Mouse (Mus musculus) limb, embryonic 14.5 days (tissue): ENCODE results near the gene Lef1. TPM values are rescaled to one million over a fixed set of nuclear protein-coding genes. Genes with fewer than 3 reads are reported as not detected.

ENCODE experiments used
- ATAC-seq: fragments of 200-750 bp; cut with Nextera tagmentation; 2 replicates; pipeline ENCODE4 v1.8.0; 2017; ENCODE audit warnings: low read depth, moderate number of reproducible peaks, moderate TSS enrichment; ENCODE audit not compliant: low FRiP score
- DNase-seq: peaks from one replicate; pipeline ENCODE4 v3.0.0-alpha.2; 2015; ENCODE audit warnings: low spot score
- H3K27ac ChIP-seq: fragments of 300-500 bp; sonication (generic); replicated peaks from 2 replicates; pipeline ENCODE4 v1.5.1; 2014; ENCODE audit warnings: low read depth, mild to moderate bottlenecking, low read length, moderate library complexity, mixed read lengths
- H3K27me3 ChIP-seq: fragments of 300-500 bp; sonication (generic); 2 replicates; pipeline ENCODE4 v1.6.1; 2014; ENCODE audit warnings: low read length, mixed read lengths; ENCODE audit not compliant: control insufficient read depth, insufficient read depth
- H3K36me3 ChIP-seq: fragments of 300-500 bp; sonication (generic); 2 replicates; pipeline ENCODE4 v1.6.1; 2014; ENCODE audit warnings: mild to moderate bottlenecking, low read length, moderate library complexity, mixed read lengths; ENCODE audit not compliant: control insufficient read depth, insufficient read depth
- H3K4me1 ChIP-seq: fragments of 300-500 bp; sonication (generic); 2 replicates; pipeline ENCODE4 v1.6.1; 2014; ENCODE audit warnings: antibody characterized with exemption, low read length, mixed read lengths; ENCODE audit not compliant: control insufficient read depth, insufficient read depth
- H3K4me2 ChIP-seq: fragments of 300-500 bp; sonication (generic); replicated peaks from 2 replicates; pipeline ENCODE4 v1.6.1; 2014; ENCODE audit warnings: low read depth, mild to moderate bottlenecking, low read length, moderate library complexity; ENCODE audit not compliant: severe bottlenecking
- H3K4me3 ChIP-seq: fragments of 300-500 bp; sonication (generic); replicated peaks from 2 replicates; pipeline ENCODE4 v1.5.1; 2014; ENCODE audit warnings: low read length
- H3K9ac ChIP-seq: fragments of 300-500 bp; sonication (generic); 2 replicates; pipeline ENCODE4 v1.6.1; 2014; ENCODE audit warnings: mild to moderate bottlenecking, low read depth, low read length, moderate library complexity; ENCODE audit not compliant: severe bottlenecking
- H3K9me3 ChIP-seq: fragments of 300-500 bp; sonication (generic); 2 replicates; pipeline ENCODE4 v1.6.1; 2016; ENCODE audit warnings: low read length; ENCODE audit not compliant: control insufficient read depth
- POLR2A ChIP-seq: fragments of 200-500 bp; IDR thresholded peaks from 2 replicates; pipeline ENCODE4 v1.8.0; 2012; ENCODE audit warnings: inconsistent platforms, mild to moderate bottlenecking, moderate library complexity, borderline replicate concordance; ENCODE audit not compliant: insufficient read depth, insufficient read length; ENCODE audit errors: extremely low read depth
- WGBS: fragments of 180-500 bp; shearing (Covaris S2); extraction: QIAGEN DNeasy Blood & Tissue Kit; methylation state at CpG from one replicate; pipeline ENCODE4 v1.1.7; 2014; 5-methylcytosine and 5-hydroxymethylcytosine counted together
- polyA plus RNA-seq, 2 experiments: library from polyadenylated mRNA; depleted of rRNA in 1 of 2; stranded (reverse) in 1 of 2; unstranded in 1 of 2; fragments of >200 nt; fragmentation: Nextera tagmentation in 1 of 2; extraction: Ambion mirVana in 1 of 2; gene quantifications; 2 replicates each; pipeline versions ENCODE4 v1.2.1 to v1.2.3; 2012 to 2014

Lef1 gene
- polyA plus RNA-seq, 2 experiments: 30.8 to 39.9 TPM

GRCm38 (mm10) chr3:131096105-131096504 lies 14.2 kb upstream of the Lef1 start:
- no peaks in the 10 kb centered on the region for H3K4me1 ChIP-seq
- 86% methylated on average over 4 of the region's 4 CpGs for WGBS
- ATAC-seq (no peak), DNase-seq (no peak)
- no peak overlapping the region for H3K4me3 ChIP-seq
- H3K27ac ChIP-seq: no peak overlapping the region
- TF ChIP-seq POLR2A: no peak
- H3K9me3 ChIP-seq: no peaks in the 10 kb centered on the region
- H3K27me3 ChIP-seq: no peaks in the 10 kb centered on the region
- no peak overlapping the region for H3K4me2 ChIP-seq
- no peaks in the 10 kb centered on the region for H3K36me3 ChIP-seq
- H3K9ac ChIP-seq: no peak overlapping the region

GRCm38 (mm10) chr3:131102191-131102774 lies 8.0 kb upstream of the Lef1 start:
- Histone ChIP-seq H3K9ac (no peak overlapping the region), H3K36me3 (no peaks in the 10 kb centered on the region), H3K4me1 (peaks cover 9% of the 10 kb centered on the region), H3K4me2 (no peak overlapping the region), H3K27me3 (peaks cover 11% of the 10 kb centered on the region; the same call in 1 of the 2 replicates), H3K27ac (no peak overlapping the region), H3K4me3 (no peak overlapping the region), H3K9me3 (no peaks in the 10 kb centered on the region)
- ATAC-seq: no peak
- DNase-seq: no peak
- no peak for TF ChIP-seq POLR2A
- 24% methylated on average over 13 of the region's 13 CpGs for WGBS

- Histone ChIP-seq H3K4me2 (peak overlapping the region; percentile 91), H3K9me3 (no peaks in the 10 kb centered on the region), H3K36me3 (no peaks in the 10 kb centered on the region), H3K27ac (no peak overlapping the region), H3K4me1 (peaks cover 24% of the 10 kb centered on the region), H3K27me3 (peaks cover 38% of the 10 kb centered on the region; the same call in 1 of the 2 replicates), H3K4me3 (peak overlapping the region; percentile 42; the same call in 1 of the 2 replicates), H3K9ac (no peak overlapping the region)
- ATAC-seq (no peak), DNase-seq (no peak)
- WGBS: 30% methylated on average over 8 of the region's 8 CpGs
- TF ChIP-seq POLR2A: no peak
Observed at GRCm38 (mm10) chr3:131105362-131105761, 4.9 kb upstream of the Lef1 start.

GRCm38 (mm10) chr3:131105940-131106401 lies 4.3 kb upstream of the Lef1 start:
- Histone ChIP-seq H3K4me3 (peak overlapping the region; percentile 42), H3K9ac (peak overlapping the region; percentile 47), H3K36me3 (no peaks in the 10 kb centered on the region), H3K27me3 (peaks cover 38% of the 10 kb centered on the region; the same call in 1 of the 2 replicates), H3K9me3 (no peaks in the 10 kb centered on the region), H3K4me1 (peaks cover 24% of the 10 kb centered on the region), H3K27ac (0 out of 2 replicates have a peak overlapping the region, but pooled peaks have one; percentile 28), H3K4me2 (peak overlapping the region; percentile 91)
- peak; percentile 74; the same call in 1 of the 2 replicates for TF ChIP-seq POLR2A
- peak; percentile 57 for ATAC-seq
- WGBS: 2% methylated on average over 36 of the region's 36 CpGs
- peak; percentile 79 for DNase-seq

- H3K27ac ChIP-seq: 0 out of 2 replicates have a peak overlapping the region, but pooled peaks have one; percentile 28
- no peaks in the 10 kb centered on the region for H3K9me3 ChIP-seq
- H3K4me3 ChIP-seq: peak overlapping the region; percentile 42
- DNase-seq: no peak
- no peak for ATAC-seq
- peaks cover 38% of the 10 kb centered on the region; the same call in 1 of the 2 replicates for H3K27me3 ChIP-seq
- peak overlapping the region; percentile 47 for H3K9ac ChIP-seq
- peak overlapping the region; percentile 91 for H3K4me2 ChIP-seq
- H3K4me1 ChIP-seq: peaks cover 27% of the 10 kb centered on the region
- H3K36me3 ChIP-seq: no peaks in the 10 kb centered on the region
- no peak for TF ChIP-seq POLR2A
- WGBS: 1% methylated on average over 45 of the region's 45 CpGs
Observed at GRCm38 (mm10) chr3:131106451-131107291, 3.6 kb upstream of the Lef1 start.
